In the genomic region with DNA sequence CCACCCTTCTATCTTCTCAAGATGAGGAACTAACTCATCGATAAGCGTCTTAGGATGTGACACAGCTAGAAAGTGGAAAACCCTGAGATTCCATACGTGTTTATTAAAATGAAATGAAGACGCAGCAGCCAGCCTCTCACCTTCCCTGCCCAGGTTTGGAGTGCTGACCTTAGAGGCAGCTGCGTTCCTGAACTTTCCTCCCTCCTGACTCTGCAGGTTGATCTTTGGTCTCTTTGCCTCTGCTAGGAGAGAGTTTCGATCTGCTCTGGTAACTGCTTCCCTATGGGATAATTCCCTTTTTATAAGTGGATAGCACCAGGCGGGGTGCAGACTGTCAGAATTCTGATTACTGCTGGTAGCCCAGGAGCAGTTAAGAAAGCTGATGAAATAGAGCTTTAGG, we compare ENCODE assay signal across 8 mouse cellular contexts. TPM values are rescaled to one million over a fixed set of nuclear protein-coding genes. Genes with fewer than 3 reads are reported as not detected.
DNase-seq lines count a peak whose midpoint lies in the region; ATAC-seq lines count a peak whose summit lies in the region.

No protein-coding gene starts in this region.

- H3K4me3 ChIP-seq in lung, embryonic 15.5 days = peak overlapping the region; percentile 89
- no peak overlapping the region for H3K4me3 ChIP-seq in hindbrain, embryonic 11.5 days (ENCODE audit: low read depth, low read length)
- peak overlapping the region; percentile 88 for H3K4me3 ChIP-seq in limb, embryonic 13.5 days
- peak overlapping the region; percentile 89 for H3K4me3 ChIP-seq in stomach, embryonic 15.5 days (replicated peaks)

- peak overlapping the region; percentile 95 for H3K9ac ChIP-seq in lung, embryonic 15.5 days
- H3K9ac ChIP-seq in hindbrain, embryonic 11.5 days (ENCODE audit: low read depth, low read length) = no peak overlapping the region
- peak overlapping the region; percentile 95 for H3K9ac ChIP-seq in limb, embryonic 13.5 days
- H3K9ac ChIP-seq in stomach, embryonic 15.5 days = no peak overlapping the region

- peak overlapping the region; percentile 88 for H3K4me2 ChIP-seq in lung, embryonic 15.5 days
- H3K4me2 ChIP-seq in hindbrain, embryonic 11.5 days (replicated peaks; ENCODE audit: low read depth, low read length) = peak overlapping the region; percentile 70
- H3K4me2 ChIP-seq in limb, embryonic 13.5 days (replicated peaks) = peak overlapping the region; percentile 91
- peak overlapping the region; percentile 72 for H3K4me2 ChIP-seq in stomach, embryonic 15.5 days

- peaks cover 6% of the 10 kb centered on the region; the same call in 1 of the 2 replicates for H3K36me3 ChIP-seq in lung, embryonic 15.5 days
- H3K36me3 ChIP-seq in hindbrain, embryonic 11.5 days (ENCODE audit: control insufficient read depth, insufficient read depth, low read length) = no peaks in the 10 kb centered on the region
- peaks cover 18% of the 10 kb centered on the region; the same call in 1 of the 2 replicates for H3K36me3 ChIP-seq in limb, embryonic 13.5 days
- peaks cover 7% of the 10 kb centered on the region; the same call in 1 of the 2 replicates for H3K36me3 ChIP-seq in stomach, embryonic 15.5 days

- H3K27ac ChIP-seq in lung, embryonic 15.5 days = no peak overlapping the region
- no peak overlapping the region for H3K27ac ChIP-seq in hindbrain, embryonic 11.5 days (ENCODE audit: low read depth, low read length)
- no peak overlapping the region for H3K27ac ChIP-seq in limb, embryonic 13.5 days
- no peak overlapping the region; the same call in 1 of the 2 replicates for H3K27ac ChIP-seq in stomach, embryonic 15.5 days

- 79% methylated on average over 7 of the region's 7 CpGs for WGBS in lung, embryonic 15.5 days
- 86% methylated on average over 7 of the region's 7 CpGs for WGBS in hindbrain, embryonic 11.5 days
- WGBS in limb, embryonic 13.5 days = 87% methylated on average over 7 of the region's 7 CpGs
- 79% methylated on average over 7 of the region's 7 CpGs for WGBS in stomach, embryonic 15.5 days

- no peaks in the 10 kb centered on the region for H3K9me3 ChIP-seq in lung, embryonic 15.5 days
- no peaks in the 10 kb centered on the region for H3K9me3 ChIP-seq in hindbrain, embryonic 11.5 days (ENCODE audit: control insufficient read depth, low read length)
- no peaks in the 10 kb centered on the region for H3K9me3 ChIP-seq in limb, embryonic 13.5 days
- H3K9me3 ChIP-seq in stomach, embryonic 15.5 days = no peaks in the 10 kb centered on the region

- no peaks in the 10 kb centered on the region for H3K27me3 ChIP-seq in lung, embryonic 15.5 days
- H3K27me3 ChIP-seq in hindbrain, embryonic 11.5 days (ENCODE audit: control insufficient read depth, insufficient read depth, low read length) = no peaks in the 10 kb centered on the region
- no peaks in the 10 kb centered on the region for H3K27me3 ChIP-seq in limb, embryonic 13.5 days
- no peaks in the 10 kb centered on the region for H3K27me3 ChIP-seq in stomach, embryonic 15.5 days (replicated peaks)

- no peak for DNase-seq in lung, postnatal 10 days
- DNase-seq in hindbrain, embryonic 11.5 days (ENCODE audit: low spot score) = no peak
- no peak for DNase-seq in frontal cortex, postnatal 14 days (ENCODE audit: low spot score in 2 of 2)
- no peak for DNase-seq in urinary bladder, postnatal 14 days (ENCODE audit: low spot score)

- no peak for ATAC-seq in lung, embryonic 15.5 days (ENCODE audit: borderline replicate concordance, extremely low read depth, low FRiP score, low TSS enrichment)
- ATAC-seq in hindbrain, embryonic 11.5 days (ENCODE audit: low FRiP score) = no peak
- no peak for ATAC-seq in limb, embryonic 13.5 days (ENCODE audit: low FRiP score, low read depth)
- ATAC-seq in stomach, embryonic 15.5 days (ENCODE audit: insufficient read depth, low FRiP score, low read depth) = no peak
- ATAC-seq in cerebellum, adult (ENCODE audit: insufficient number of reproducible peaks, low FRiP score, low TSS enrichment) = no peak

- H3K4me1 ChIP-seq in lung, embryonic 15.5 days = peaks cover 16% of the 10 kb centered on the region
- peaks cover 6% of the 10 kb centered on the region for H3K4me1 ChIP-seq in hindbrain, embryonic 11.5 days (replicated peaks; ENCODE audit: control insufficient read depth, insufficient read depth, low read length)
- peaks cover 15% of the 10 kb centered on the region for H3K4me1 ChIP-seq in limb, embryonic 13.5 days
- peaks cover 16% of the 10 kb centered on the region for H3K4me1 ChIP-seq in stomach, embryonic 15.5 days

RNA-seq across cellular contexts. Expression of a gene that starts 1.5 kb away (rescaled TPM):
- 21.0 and 24.1 TPM in 2 replicates for polyA plus RNA-seq in lung, embryonic 15.5 days (2015; fragmentation: Nextera tagmentation; extraction: Ambion mirVana)
- polyA plus RNA-seq in hindbrain, embryonic 11.5 days (2014; fragmentation: Nextera tagmentation; extraction: Ambion mirVana) = 22.0 and 22.6 TPM in 2 replicates
- polyA plus RNA-seq in limb, embryonic 13.5 days (2015; fragmentation: Nextera tagmentation; extraction: Ambion mirVana) = 19.3 and 20.1 TPM in 2 replicates
- 20.6 and 22.0 TPM in 2 replicates for polyA plus RNA-seq in stomach, embryonic 15.5 days (2015; fragmentation: Nextera tagmentation; extraction: Ambion mirVana)

Comparison
In these comparisons a context has a peak if more than half of its experiments do, and no peak if none do; other contexts are left out.
1. H3K9ac ChIP-seq: peak in lung, embryonic 15.5 days (single experiment) and limb, embryonic 13.5 days (single experiment); none in hindbrain, embryonic 11.5 days (single experiment) and stomach, embryonic 15.5 days (single experiment).
2. Peak in every context shown above with its lines, with median percentiles within 50 percentile points of each other: H3K4me2 ChIP-seq.